Mouse (Mus musculus) hindbrain, embryonic 10.5 days (tissue): ENCODE data around the gene Lsamp. TPM values are rescaled to one million over a fixed set of nuclear protein-coding genes. Genes with fewer than 3 reads are reported as not detected.

ENCODE experiments used
- DNase-seq: peaks from one replicate; pipeline ENCODE4 v3.0.0-alpha.2; 2017; ENCODE audit warnings: low spot score
- H3K27ac ChIP-seq: fragments of 300-500 bp; sonication (generic); 2 replicates; pipeline ENCODE4 v1.5.1; 2016; ENCODE audit warnings: mild to moderate bottlenecking, moderate library complexity
- H3K27me3 ChIP-seq: fragments of 300-500 bp; sonication (generic); 2 replicates; pipeline ENCODE4 v1.6.1; 2016; ENCODE audit warnings: mild to moderate bottlenecking; ENCODE audit not compliant: poor library complexity, insufficient read depth, severe bottlenecking
- H3K36me3 ChIP-seq: fragments of 300-500 bp; sonication (generic); 2 replicates; pipeline ENCODE4 v1.6.1; 2016; ENCODE audit warnings: mild to moderate bottlenecking, moderate library complexity
- H3K4me1 ChIP-seq: fragments of 300-500 bp; sonication (generic); replicated peaks from 2 replicates; pipeline ENCODE4 v1.6.1; 2016; ENCODE audit warnings: mild to moderate bottlenecking
- H3K4me3 ChIP-seq: fragments of 300-500 bp; sonication (generic); 2 replicates; pipeline ENCODE4 v1.5.1; 2016; ENCODE audit warnings: mild to moderate bottlenecking, moderate library complexity
- H3K9me3 ChIP-seq: fragments of 300-500 bp; sonication (generic); 2 replicates; pipeline ENCODE4 v1.6.1; 2016; ENCODE audit warnings: mild to moderate bottlenecking, moderate library complexity
- WGBS: fragments of 180-500 bp; shearing (Covaris S2); methylation state at CpG from one replicate; pipeline ENCODE4 v1.1.7; 2016; 5-methylcytosine and 5-hydroxymethylcytosine counted together
- polyA plus RNA-seq: library from polyadenylated mRNA; unstranded; fragments of >200 nt; fragmentation: Nextera tagmentation; extraction: Ambion mirVana; gene quantifications from 2 replicates; pipeline ENCODE4 v1.2.1, GENCODE M21; 2016

Gene Lsamp
- polyA plus RNA-seq, 1 experiment from 2014 or later, result 17.2 TPM

DNA sequence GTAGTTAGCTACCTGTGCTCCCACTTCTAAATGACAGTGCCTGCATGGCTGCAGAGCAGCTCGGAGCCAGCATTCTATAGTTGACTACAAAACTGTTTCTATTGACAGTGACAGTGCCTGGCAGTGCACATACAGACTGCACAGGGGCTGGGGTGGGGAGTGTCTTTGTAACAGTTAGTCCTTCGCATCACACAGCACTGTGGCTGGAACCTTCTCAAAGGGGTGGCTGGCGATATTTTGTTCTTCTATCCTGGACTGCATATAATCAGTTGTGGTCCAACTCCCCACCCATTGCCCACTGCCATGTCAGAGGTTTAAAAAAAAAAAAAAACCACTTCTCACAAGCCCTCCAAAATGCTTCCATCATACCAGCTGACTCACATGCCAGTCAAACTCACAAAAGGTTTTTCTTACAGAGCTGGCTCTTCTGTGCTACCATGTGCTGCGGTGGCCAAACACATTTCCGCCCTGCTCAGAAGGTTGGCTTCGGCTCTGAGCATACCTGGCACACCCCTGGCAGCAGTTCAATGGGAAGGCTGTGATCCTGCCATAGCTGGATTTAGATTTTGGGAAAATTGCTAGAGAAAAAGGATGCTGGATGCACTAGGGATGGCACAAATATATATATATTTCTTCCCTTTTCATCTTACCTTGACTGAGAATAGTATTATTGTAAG, 1887.9 kb downstream of the Lsamp start:
- H3K4me1 ChIP-seq, result no peaks in the 10 kb centered on the region
- H3K4me3 ChIP-seq, result no peak overlapping the region
- H3K9me3 ChIP-seq, result no peaks in the 10 kb centered on the region

DNA sequence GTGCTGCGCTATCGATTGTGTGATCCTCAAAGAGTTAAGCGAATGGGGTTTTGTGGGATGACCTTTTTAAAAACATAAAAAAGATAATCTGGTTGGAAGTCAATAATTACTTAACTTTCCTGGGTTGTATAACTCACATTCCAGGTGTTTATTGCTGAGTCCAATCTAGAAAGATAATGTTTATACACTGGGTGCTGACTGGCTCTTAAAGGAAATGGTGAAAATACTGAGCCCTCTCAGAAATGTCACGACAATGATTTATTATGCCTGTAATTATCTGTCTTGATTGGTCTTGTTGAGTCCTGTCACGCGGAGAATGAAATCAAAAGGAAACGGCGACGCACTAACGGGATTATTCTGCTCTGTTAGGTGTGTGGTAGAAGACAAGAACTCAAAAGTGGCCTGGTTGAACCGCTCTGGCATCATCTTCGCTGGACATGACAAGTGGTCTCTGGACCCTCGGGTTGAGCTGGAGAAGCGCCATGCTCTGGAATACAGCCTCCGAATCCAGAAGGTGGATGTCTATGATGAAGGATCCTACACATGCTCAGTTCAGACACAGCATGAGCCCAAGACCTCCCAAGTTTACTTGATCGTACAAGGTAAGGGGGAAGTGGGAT, 1904.5 kb downstream of the Lsamp start:
- H3K36me3 ChIP-seq, result no peaks in the 10 kb centered on the region
- H3K9me3 ChIP-seq, result no peaks in the 10 kb centered on the region
- H3K4me3 ChIP-seq, result no peak overlapping the region
- DNase-seq, result no peak
- H3K27me3 ChIP-seq, result no peaks in the 10 kb centered on the region
- H3K4me1 ChIP-seq, result no peaks in the 10 kb centered on the region
- WGBS, result 83% methylated on average over 16 of the region's 16 CpGs
- no peak overlapping the region for H3K27ac ChIP-seq

More for the DNA sequence above, 1887.9 kb downstream of the Lsamp start:
- H3K27me3 ChIP-seq, result no peaks in the 10 kb centered on the region
- 82% methylated on average over 6 of the region's 6 CpGs for WGBS
- no peak for DNase-seq
- no peak overlapping the region for H3K27ac ChIP-seq
- H3K36me3 ChIP-seq, result no peaks in the 10 kb centered on the region

DNA sequence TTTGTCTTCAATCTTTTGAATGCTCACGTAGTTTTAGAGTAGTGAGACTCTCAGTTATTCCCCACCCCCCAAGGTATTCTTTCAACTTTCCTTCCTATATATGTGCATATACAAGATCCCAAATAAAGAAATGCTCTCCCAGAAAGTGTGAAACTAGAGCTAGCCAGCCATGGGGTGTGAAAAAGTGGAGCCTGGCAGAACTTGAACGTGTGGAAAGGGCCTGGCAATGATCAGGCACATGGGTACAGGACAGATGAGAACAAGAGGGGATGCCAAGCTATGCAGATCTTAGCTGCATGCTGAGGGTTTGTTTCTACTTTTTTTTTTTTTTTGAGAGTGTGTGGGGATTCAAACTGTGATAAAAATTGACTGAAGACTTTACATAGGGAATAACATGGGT, 1916.6 kb downstream of the Lsamp start:
- Histone ChIP-seq H3K4me3 (no peak overlapping the region), H3K36me3 (no peaks in the 10 kb centered on the region), H3K27me3 (no peaks in the 10 kb centered on the region), H3K27ac (no peak overlapping the region), H3K4me1 (0 out of 2 replicates have a peak, but pooled peaks cover 3% of the 10 kb centered on the region), H3K9me3 (no peaks in the 10 kb centered on the region)
- 70% methylated on average over 2 of the region's 2 CpGs for WGBS
- DNase-seq, result no peak

DNA sequence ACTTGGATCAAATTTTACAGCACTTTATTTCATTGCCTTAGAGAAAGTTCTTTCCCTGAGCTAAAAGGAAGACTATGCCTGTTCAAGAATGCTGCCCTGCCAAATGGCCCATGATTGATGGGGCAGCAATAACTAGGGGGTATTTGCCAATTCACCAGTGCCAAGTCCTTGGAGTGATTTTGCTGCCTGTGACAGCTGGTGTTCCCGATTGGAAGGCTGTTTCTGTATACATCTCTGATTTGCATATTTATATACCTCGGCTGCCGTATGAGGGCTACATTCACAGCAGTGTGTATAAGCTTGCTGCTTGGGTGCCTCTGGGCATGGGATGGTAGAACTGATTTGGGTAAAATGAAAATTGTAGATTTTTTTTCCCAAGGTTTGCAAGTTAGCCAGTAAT, 1919.5 kb downstream of the Lsamp start:
- no peaks in the 10 kb centered on the region for H3K36me3 ChIP-seq
- no peak for DNase-seq
- 67% methylated on average over 3 of the region's 3 CpGs for WGBS
- no peak overlapping the region for H3K27ac ChIP-seq
- H3K4me3 ChIP-seq, result no peak overlapping the region
- H3K4me1 ChIP-seq, result 0 out of 2 replicates have a peak, but pooled peaks cover 3% of the 10 kb centered on the region
- H3K9me3 ChIP-seq, result no peaks in the 10 kb centered on the region
- H3K27me3 ChIP-seq, result no peaks in the 10 kb centered on the region

DNA sequence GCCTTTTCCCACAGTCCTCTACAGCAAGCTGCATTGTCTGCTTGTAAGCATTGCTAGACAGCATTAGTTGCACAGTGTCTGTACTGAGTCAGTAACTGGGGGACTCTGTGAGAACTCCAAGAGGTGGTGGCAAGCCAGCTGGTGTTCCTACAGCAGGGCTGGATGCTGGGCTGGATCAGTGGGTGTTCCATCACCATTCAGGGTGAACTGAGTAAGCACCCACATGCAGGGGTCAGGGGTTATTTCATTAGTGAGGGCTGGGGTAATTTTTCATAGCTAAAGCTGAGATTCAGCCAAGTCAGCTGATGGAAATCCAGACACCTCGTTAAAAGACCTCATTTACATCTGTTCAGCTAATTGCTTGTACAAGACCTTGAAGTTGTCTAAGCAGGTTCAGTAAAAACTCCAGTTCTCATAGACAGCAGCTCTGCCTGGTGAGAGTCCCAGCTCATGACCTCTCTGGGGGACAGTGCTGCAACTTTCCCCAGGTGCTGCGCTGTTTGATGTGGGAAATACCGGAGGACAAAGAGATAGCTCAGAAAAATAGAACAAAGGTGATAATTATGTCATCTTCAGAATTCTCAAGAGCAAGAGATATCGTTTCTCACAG, 1928.5 kb downstream of the Lsamp start:
- H3K9me3 ChIP-seq, result no peaks in the 10 kb centered on the region
- no peaks in the 10 kb centered on the region for H3K27me3 ChIP-seq
- 89% methylated on average over 4 of the region's 4 CpGs for WGBS
- no peaks in the 10 kb centered on the region for H3K36me3 ChIP-seq
- no peak overlapping the region for H3K4me3 ChIP-seq
- H3K27ac ChIP-seq, result no peak overlapping the region
- H3K4me1 ChIP-seq, result no peaks in the 10 kb centered on the region
- DNase-seq, result no peak

- Histone ChIP-seq H3K27ac (no peak overlapping the region), H3K4me1 (no peaks in the 10 kb centered on the region), H3K27me3 (no peaks in the 10 kb centered on the region), H3K4me3 (no peak overlapping the region), H3K9me3 (no peaks in the 10 kb centered on the region), H3K36me3 (no peaks in the 10 kb centered on the region)
- no peak for DNase-seq
- 93% methylated on average over 4 of the region's 4 CpGs for WGBS
Observed at GRCm38 (mm10) chr16:41913346-41913745, 1929.2 kb downstream of the Lsamp start.

DNA sequence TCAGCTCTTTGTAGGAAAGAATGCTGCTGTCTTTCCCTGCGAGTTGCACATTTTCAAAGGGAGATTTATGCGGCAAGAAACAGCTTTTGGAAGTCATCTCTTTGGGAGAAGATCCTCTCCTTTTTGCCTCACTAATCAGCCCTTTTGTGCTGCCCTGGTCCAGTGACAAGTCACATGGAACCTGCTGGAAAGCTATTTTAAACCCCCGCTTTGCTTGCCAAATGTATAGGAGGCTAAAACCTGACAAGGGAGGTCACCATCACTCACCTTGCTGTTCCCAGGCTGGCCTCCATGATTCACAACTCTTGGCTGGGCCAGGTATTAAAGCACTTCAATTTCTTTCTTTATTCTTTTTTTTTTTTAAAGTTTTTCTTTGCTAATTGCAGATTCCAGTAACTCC, 1932.2 kb downstream of the Lsamp start:
- no peaks in the 10 kb centered on the region for H3K36me3 ChIP-seq
- no peak overlapping the region for H3K4me3 ChIP-seq
- H3K27me3 ChIP-seq, result no peaks in the 10 kb centered on the region
- H3K4me1 ChIP-seq, result no peaks in the 10 kb centered on the region
- H3K9me3 ChIP-seq, result no peaks in the 10 kb centered on the region
- WGBS, result 76% methylated on average over 3 of the region's 3 CpGs
- H3K27ac ChIP-seq, result no peak overlapping the region
- DNase-seq, result no peak

DNA sequence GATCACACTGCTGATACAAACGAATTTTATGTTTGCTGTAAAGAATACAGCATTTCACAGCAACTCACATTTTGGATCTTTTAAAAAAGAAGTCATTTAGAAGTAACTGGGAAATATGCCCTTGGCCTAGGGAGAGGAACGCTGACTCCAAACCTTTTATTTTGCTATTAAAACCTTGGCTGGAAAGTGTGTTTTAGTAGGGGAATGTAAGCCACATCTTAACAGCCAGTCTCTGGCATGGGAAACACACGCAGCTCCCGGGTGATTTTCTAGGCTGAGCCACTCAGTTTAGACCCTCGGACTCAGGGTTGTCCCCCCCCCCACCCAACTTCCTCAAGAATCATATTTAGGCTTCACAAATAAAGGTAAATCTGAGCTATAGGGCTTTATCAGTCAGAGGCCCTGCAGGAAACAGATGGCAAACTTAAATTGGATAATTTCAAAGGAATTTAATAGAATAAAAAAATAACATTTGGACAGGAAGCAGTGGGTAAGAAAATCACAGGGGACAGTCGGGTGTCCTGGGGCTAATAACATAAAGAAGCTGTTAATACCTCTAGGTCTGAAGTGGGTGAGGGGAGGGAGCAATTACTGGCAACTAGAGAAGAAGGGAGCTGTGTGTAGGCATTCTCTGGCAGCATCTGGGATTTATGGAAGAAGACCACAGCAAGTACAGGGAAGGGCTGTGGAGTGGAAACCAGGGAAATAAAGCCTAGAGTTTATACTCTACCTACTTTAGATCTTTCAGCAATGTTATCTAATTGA, 1933.1 kb downstream of the Lsamp start:
- H3K4me3 ChIP-seq, result no peak overlapping the region
- H3K4me1 ChIP-seq, result no peaks in the 10 kb centered on the region
- H3K27me3 ChIP-seq, result no peaks in the 10 kb centered on the region
- 72% methylated on average over 6 of the region's 6 CpGs for whole genome bisulfite sequencing
- no peaks in the 10 kb centered on the region for H3K36me3 ChIP-seq
- no peak overlapping the region for H3K27ac ChIP-seq
- no peak for DNase-seq
- H3K9me3 ChIP-seq, result no peaks in the 10 kb centered on the region

GRCm38 (mm10) chr16:41929546-41929945, 1945.4 kb downstream of the Lsamp start:
- Histone ChIP-seq H3K9me3 (no peaks in the 10 kb centered on the region), H3K4me3 (no peak overlapping the region), H3K36me3 (no peaks in the 10 kb centered on the region), H3K27me3 (no peaks in the 10 kb centered on the region), H3K4me1 (no peaks in the 10 kb centered on the region), H3K27ac (no peak overlapping the region)
- 90% methylated on average over 4 of the region's 4 CpGs for WGBS
- no peak for DNase-seq

- no peak for DNase-seq
- Histone ChIP-seq H3K36me3 (no peaks in the 10 kb centered on the region), H3K27ac (no peak overlapping the region), H3K4me3 (no peak overlapping the region), H3K27me3 (no peaks in the 10 kb centered on the region), H3K9me3 (no peaks in the 10 kb centered on the region), H3K4me1 (no peaks in the 10 kb centered on the region)
- WGBS, result 68% methylated on average over 2 of the region's 2 CpGs
Observed at GRCm38 (mm10) chr16:41935701-41936100, 1951.5 kb downstream of the Lsamp start.

DNA sequence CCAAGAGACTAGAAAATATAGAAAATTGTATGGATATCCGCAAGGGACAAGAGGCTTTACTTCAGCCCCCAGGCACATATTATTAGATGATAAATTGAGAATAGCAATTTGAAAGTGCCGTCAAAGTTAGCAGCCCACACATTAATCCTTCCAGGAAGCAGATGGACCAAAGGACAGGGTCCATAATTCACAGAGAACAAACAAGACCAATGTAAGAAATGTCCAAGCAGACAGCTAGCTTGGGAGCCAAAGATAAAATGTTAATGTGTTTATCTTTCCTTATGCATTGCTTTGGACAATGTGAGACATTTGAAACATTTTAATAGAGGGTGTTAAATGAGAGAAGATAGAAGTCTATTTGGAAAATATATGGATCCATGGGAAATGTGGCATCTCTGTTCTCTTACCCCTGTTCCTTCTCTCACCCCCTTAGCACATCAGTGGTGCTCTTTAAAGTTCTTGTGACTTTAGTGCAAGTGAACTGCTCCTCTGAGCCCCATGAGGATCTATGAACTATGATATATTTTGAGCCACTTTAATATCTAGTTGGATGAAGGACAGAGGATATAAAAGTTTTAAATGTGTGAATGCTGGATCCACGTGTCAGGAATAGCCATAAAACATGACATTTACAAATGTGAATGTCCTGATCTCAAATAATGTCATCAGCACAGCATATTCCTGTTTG, 1952.9 kb downstream of the Lsamp start:
- H3K27me3 ChIP-seq, result no peaks in the 10 kb centered on the region
- H3K4me3 ChIP-seq, result no peak overlapping the region
- H3K4me1 ChIP-seq, result no peaks in the 10 kb centered on the region
- no peak for DNase-seq
- H3K36me3 ChIP-seq, result no peaks in the 10 kb centered on the region
- 85% methylated on average over 3 of the region's 3 CpGs for WGBS
- H3K9me3 ChIP-seq, result no peaks in the 10 kb centered on the region
- H3K27ac ChIP-seq, result no peak overlapping the region

- no peaks in the 10 kb centered on the region for H3K9me3 ChIP-seq
- H3K36me3 ChIP-seq, result no peaks in the 10 kb centered on the region
- no peak for DNase-seq
- 98% methylated on average over 1 of the region's 1 CpGs for WGBS
- no peak overlapping the region for H3K4me3 ChIP-seq
- no peak overlapping the region for H3K27ac ChIP-seq
- H3K4me1 ChIP-seq, result no peaks in the 10 kb centered on the region
- H3K27me3 ChIP-seq, result no peaks in the 10 kb centered on the region
Observed at GRCm38 (mm10) chr16:41937596-41937990, 1953.4 kb downstream of the Lsamp start.
